ENCODE assay signal across 17 mouse cellular contexts in genomic region chr14:48754080-48754720, GRCm38 (mm10).
DNase-seq lines count a peak whose midpoint lies in the region; ATAC-seq and TF ChIP-seq lines count a peak whose summit lies in the region.
"Had no signal": no experiment of that assay in that cellular context is flagged by ENCODE, and none has a peak within 500 bp of the region (broad histone marks: within the 10 kb centered on the region; RNA-seq: fewer than 3 reads in every experiment).

No protein-coding gene starts in this region.

- WGBS in forebrain, embryonic 15.5 days = 5% methylated on average over 11 of the region's 11 CpGs
- 12% methylated on average over 11 of the region's 11 CpGs for WGBS in midbrain, embryonic 15.5 days

- peaks cover 64% of the 10 kb centered on the region for H3K4me1 ChIP-seq in E14TG2a.4 (replicated peaks; ENCODE audit: low read depth, low read length)
- H3K4me1 ChIP-seq in forebrain, embryonic 15.5 days = peaks cover 33% of the 10 kb centered on the region
- H3K4me1 ChIP-seq in midbrain, embryonic 15.5 days = peaks cover 34% of the 10 kb centered on the region
- H3K4me1 ChIP-seq: stomach, embryonic 15.5 days had no signal

- H3K27me3 ChIP-seq in E14TG2a.4 (ENCODE audit: insufficient read depth, low read length) = peaks cover 31% of the 10 kb centered on the region
- peaks cover 37% of the 10 kb centered on the region for H3K27me3 ChIP-seq in forebrain, embryonic 15.5 days
- H3K27me3 ChIP-seq in midbrain, embryonic 15.5 days (replicated peaks) = no peaks in the 10 kb centered on the region

- intact Hi-C loops in left cerebral cortex, postnatal 4 days (cut with DNase I) = no loop called here

- no peaks in the 10 kb centered on the region for H3K9me3 ChIP-seq in E14TG2a.4 (ENCODE audit: low read length)
- H3K9me3 ChIP-seq in forebrain, embryonic 15.5 days = no peaks in the 10 kb centered on the region
- H3K9me3 ChIP-seq in midbrain, embryonic 15.5 days = no peaks in the 10 kb centered on the region
- H3K9me3 ChIP-seq: limb, embryonic 13.5 days; stomach, embryonic 15.5 days had no signal

- TF ChIP-seq CTCF in E14TG2a.4 (conservative IDR thresholded peaks at IDR 0.05; ENCODE audit: low read length) = no peak
- TF ChIP-seq CTCF in brain, embryonic 14.5 days (IDR thresholded peaks at IDR 0.05; ENCODE audit: borderline replicate concordance, extremely low read depth, insufficient read depth, insufficient read length) = no peak

- DNase-seq in brain, embryonic 14.5 days (ENCODE audit: low read depth) = peak; percentile 75
- no peak for DNase-seq in kidney, postnatal 25 days
- DNase-seq in left cerebral cortex, postnatal 4 days = no peak
- no peak for DNase-seq in frontal cortex, postnatal 14 days (ENCODE audit: low spot score in 2 of 2)
- no peak for DNase-seq in spleen, postnatal 14 days (ENCODE audit: low spot score in 2 of 2)
- DNase-seq: adrenal gland, adult 2 months; B cell, adult 2 months; cerebellum, postnatal 14 days; kidney, adult 8-10 months; lung, adult 18-20 months; right cerebral cortex, postnatal 4 days had no signal

- peak; percentile 53 for ATAC-seq in forebrain, embryonic 15.5 days (replicated peaks)
- peak; percentile 46 for ATAC-seq in midbrain, embryonic 15.5 days (replicated peaks)

- H3K36me3 ChIP-seq in E14TG2a.4 (ENCODE audit: insufficient read depth, low read length) = no peaks in the 10 kb centered on the region
- no peaks in the 10 kb centered on the region for H3K36me3 ChIP-seq in forebrain, embryonic 15.5 days
- no peaks in the 10 kb centered on the region for H3K36me3 ChIP-seq in midbrain, embryonic 15.5 days (replicated peaks)
- H3K36me3 ChIP-seq: limb, embryonic 13.5 days; stomach, embryonic 15.5 days had no signal

- H3K9ac ChIP-seq in forebrain, embryonic 15.5 days (replicated peaks) = no peak overlapping the region
- H3K9ac ChIP-seq in midbrain, embryonic 15.5 days = no peak overlapping the region
- H3K9ac ChIP-seq: limb, embryonic 13.5 days; stomach, embryonic 15.5 days had no signal

- H3K4me2 ChIP-seq in forebrain, embryonic 15.5 days (replicated peaks) = no peak overlapping the region
- no peak overlapping the region for H3K4me2 ChIP-seq in midbrain, embryonic 15.5 days
- H3K4me2 ChIP-seq: heart, embryonic 11.5 days; limb, embryonic 13.5 days; stomach, embryonic 15.5 days had no signal

- 0 out of 2 replicates have a peak overlapping the region, but pooled peaks have one; percentile 3 for H3K4me3 ChIP-seq in E14TG2a.4 (replicated peaks; ENCODE audit: low read length)
- H3K4me3 ChIP-seq in forebrain, embryonic 15.5 days = no peak overlapping the region
- no peak overlapping the region for H3K4me3 ChIP-seq in midbrain, embryonic 15.5 days
- H3K4me3 ChIP-seq: limb, embryonic 13.5 days; stomach, embryonic 15.5 days had no signal

- TF ChIP-seq POLR2A in brain, embryonic 14.5 days (IDR thresholded peaks at IDR 0.05; ENCODE audit: borderline replicate concordance, extremely low read depth, insufficient read depth, insufficient read length, poor library complexity, severe bottlenecking) = no peak

- no peak overlapping the region for H3K27ac ChIP-seq in forebrain, embryonic 15.5 days (replicated peaks)
- H3K27ac ChIP-seq in midbrain, embryonic 15.5 days = peak overlapping the region; percentile 69; the same call in 1 of the 2 replicates
- H3K27ac ChIP-seq: limb, embryonic 13.5 days; stomach, embryonic 15.5 days had no signal
